Mouse (Mus musculus) right cerebral cortex, postnatal 4 days (tissue): ENCODE data around the gene Foxl2.

ENCODE experiments used
- DNase-seq: peaks from one replicate; pipeline ENCODE4 v3.0.0-alpha.2; 2022

Gene Foxl2

DNA sequence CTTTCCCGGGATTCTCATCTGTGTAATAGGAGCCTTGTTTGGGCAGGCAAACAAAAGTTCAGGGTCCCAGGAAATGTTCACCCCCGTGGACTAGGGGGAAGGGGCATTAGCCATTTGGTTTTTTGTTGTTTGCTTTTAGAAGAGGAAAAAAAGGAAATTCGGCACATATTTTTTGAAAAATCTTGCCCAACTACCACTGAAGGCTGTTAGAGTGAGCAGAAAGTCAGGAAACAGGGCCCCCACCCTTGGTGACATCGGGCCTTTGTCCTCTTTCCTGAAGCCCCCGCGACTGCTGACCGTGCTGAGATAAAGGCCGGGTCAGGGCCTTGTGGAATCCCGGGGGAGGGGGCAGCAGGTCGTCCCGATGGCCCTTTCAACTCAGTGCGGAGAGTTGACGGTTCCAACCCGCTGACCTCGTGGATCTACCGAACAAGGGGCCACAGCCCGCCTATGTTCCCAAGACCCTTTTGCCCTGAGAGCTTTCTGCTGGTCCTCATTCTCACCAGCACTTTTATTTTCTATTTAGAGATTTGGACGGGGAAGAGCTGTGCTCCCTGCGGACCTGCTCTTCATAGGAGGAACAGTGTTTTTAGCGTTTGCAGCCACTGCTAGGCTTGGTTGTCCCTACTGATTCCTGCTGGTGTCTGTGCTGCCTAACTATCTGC lies 7.5 kb downstream of the Foxl2 start:
- DNase-seq = no peak

DNA sequence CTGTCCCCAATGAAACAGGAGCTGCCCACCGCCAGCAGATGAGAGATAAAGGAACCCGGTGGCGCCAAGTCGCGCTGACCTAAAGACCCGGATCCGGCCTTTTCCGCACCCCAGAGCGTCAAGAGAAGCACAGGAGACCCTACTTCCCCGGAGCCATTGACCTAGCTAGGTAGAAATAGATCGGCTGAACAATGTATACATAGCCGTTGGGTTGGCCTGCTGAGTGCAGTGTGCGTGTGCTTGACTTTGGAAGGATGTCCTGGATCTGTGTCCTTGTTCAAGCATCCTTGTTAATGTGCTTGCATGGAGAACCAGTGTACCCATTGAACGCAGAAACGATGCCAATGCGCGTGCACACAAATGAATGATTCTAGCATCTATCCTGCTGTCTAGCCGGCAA lies 8.6 kb downstream of the Foxl2 start:
- DNase-seq = no peak

DNA sequence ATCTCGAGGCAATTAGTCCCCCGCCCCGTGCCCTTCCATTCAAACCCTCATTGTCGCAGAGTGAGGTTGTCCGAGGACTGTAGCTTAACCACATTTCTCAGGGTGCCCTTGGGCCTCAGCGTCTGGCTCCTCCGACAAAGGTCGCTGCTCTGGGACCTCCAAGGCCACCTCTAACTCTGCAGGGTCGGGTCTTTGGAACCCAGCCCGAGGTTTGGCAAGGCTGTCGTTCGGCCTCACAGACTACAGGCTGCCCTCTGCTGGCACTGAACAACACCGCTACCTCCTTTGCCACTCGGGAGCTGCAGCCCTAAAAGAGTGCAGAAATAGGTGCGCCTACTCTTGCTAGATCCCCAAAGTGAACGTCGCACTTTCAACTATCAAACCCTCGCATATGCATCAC lies 10.0 kb downstream of the Foxl2 start:
- peak; percentile 60 for DNase-seq

DNA sequence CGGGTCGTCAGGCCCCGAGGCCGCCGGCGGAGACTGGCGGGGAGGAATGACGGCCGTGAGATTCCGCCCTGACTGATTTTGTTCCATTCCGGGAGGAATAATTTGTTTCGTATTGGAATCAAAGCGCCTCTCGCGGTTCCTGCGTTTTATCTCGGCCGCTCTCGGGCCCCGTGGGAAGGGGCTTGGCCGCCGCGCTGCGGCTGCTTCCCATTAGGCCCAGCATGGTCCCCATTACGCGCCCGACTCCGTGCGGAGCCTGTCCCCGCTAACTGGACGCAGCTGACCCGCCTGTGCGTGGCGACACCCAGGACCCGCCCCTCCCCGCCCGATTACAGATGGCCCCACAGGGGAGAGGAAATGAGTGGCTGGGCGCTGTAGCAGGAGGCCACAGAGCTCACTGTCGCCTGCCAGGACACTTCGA lies 18.0 kb downstream of the Foxl2 start:
- no peak for DNase-seq

DNA sequence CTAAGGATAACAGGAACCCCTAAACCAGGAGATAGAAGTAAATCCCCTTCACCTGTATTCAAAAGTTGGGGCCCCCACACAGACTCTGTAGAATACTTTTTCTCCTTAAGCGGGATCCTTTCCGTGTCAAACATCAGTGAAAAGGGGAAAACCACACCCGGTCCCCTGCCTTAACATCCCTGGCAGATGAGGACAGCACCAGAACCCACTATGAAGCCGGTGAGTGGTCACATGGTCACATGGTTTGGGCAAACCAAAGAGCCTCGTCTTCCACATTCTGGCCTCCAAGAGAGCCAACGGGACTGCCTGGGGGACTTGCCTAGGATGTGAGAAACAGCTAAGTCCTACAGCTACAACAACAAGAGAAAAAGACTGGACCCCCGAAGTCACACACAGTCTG lies 18.5 kb downstream of the Foxl2 start:
- no peak for DNase-seq

DNA sequence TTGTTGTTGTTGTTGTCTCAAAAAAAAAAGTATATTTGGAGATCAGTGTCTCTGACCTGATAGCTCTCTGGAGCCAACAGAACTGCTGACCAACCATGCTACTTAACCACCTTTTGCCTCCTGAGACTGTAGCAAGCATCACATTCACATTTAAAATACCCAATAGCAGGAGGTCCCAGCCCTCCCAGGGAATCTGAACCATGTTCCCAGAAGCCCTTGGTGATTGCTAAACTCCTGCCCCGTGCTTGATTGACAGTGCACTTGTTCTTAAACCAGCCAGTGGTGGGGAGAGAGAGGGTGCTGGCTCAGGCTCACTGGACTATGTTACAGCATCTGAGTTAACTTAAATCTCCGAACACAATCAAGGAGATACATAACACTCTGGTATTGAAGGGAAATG lies 19.8 kb downstream of the Foxl2 start:
- no peak for DNase-seq

DNA sequence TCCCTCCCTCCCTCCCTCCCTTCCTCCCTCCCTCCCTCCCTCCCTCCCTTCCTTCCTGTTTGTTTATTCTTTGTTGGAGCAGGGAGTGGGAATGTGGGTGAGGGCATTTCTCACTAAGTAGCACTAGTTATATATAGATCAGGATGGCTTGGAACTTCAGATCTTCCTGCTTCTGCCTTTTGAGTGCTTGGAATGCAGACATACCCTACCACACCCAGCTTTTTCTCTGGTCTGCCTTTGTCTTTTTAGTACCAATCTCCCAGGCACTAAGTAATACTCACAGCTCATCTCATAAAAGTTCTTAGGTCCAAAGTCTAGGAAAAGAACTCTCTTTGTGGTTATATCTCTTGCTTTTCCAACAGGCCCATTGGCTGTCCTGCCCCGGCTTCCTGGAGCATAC lies 21.0 kb downstream of the Foxl2 start:
- no peak for DNase-seq

DNA sequence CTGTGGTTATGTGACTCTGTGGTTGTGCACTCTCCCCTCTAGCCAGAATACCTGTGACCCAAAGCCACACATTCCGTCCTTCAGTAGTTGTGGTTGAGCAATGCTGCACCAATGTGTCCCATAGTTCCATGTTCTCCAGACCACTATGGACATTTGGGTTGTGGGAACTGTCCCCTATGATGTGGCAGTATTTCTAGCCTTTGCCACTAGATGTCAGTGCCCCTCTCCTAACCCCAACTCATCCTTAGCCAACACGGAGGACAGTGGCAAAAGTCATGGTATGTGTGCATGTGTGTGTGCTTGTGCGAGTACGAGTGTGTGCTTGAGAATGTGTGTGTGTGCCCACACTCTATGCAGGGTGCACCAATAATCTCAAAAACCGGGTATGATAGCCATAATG lies 21.4 kb downstream of the Foxl2 start:
- no peak for DNase-seq

DNA sequence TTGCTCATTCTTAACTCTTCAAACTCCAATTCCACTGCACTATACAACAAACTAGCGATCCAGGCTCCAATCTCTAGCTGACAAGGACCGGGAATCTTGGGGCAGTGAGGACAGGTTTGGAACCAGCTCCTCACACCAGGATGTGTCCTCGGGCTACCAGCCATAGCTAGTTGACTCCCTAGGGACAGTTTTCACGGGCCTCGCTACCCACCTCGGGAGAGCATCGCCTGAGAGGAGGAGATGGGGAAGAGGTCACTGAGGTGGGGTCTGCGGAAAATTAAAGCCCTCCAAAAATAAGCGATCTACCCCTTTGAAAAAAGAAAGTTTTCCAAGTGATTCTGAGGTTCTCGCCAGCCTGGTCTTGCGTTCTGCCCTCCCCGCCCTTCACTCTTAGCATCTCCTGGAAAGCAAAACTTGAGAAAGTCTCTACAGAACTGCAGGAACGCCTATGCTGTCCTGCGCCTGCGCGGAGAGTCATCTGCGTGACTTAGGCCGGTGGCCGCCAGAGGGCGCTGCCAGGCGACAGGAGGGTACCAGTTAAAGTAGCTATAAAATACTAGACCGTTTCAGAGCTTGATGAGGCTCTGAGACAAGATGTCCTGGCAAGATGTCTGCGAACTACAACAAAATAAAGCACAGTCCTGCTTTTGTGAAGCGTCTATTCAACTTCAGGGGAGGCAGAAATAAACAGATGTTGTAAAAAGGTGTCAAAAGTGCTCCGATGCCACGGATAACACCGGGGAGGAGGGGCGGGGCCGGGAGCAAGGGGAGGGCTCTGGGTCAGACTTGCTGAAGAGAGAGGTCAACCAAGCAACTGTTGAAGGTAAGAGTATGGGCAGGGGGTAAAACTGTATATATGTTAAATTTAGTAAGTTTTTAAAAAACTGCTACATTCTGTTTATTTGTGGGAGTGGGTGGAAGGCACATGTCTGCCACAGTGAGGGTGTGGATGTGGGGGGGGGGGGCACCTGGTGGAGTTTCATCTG lies 24.6 kb downstream of the Foxl2 start:
- peak; percentile 96 for DNase-seq

DNA sequence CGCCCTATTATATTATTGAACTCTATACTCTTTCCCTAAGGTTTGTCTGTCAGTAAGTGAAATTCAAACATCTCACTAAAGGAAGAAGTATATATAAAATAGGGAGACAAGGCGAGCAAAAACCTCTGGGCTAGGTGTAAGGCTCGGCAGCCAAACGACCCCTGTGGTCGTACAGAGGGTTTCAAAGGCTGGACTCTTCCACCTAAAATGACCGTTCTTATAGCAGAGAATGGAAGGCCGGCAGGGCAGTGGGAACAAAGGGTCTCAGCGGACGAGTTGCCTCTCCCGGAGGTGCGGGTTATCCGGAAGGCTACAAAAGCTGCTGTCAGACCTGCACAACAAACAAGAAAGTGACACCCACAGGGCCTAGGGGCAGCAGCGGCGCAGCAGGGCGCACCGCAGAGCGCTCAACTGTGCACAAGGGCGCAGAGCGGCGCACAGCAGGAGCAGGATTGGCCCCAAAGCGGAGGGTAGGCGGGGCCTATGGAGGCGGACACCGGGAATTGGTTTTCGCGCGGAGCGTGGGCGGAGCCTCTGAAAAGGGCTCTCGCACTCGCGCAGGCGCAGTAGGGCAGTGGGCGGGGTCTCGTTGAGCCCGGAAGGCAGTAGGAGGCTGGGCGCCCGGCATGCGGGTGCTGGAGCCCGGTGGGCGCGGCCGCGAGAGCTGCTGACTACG lies 30.9 kb downstream of the Foxl2 start, which contains the start of gene Faim:
Gene Faim, plus strand, starts transcription at position 574 of the 676 bp plus-strand sequence.
- DNase-seq = peak; percentile 100

DNA sequence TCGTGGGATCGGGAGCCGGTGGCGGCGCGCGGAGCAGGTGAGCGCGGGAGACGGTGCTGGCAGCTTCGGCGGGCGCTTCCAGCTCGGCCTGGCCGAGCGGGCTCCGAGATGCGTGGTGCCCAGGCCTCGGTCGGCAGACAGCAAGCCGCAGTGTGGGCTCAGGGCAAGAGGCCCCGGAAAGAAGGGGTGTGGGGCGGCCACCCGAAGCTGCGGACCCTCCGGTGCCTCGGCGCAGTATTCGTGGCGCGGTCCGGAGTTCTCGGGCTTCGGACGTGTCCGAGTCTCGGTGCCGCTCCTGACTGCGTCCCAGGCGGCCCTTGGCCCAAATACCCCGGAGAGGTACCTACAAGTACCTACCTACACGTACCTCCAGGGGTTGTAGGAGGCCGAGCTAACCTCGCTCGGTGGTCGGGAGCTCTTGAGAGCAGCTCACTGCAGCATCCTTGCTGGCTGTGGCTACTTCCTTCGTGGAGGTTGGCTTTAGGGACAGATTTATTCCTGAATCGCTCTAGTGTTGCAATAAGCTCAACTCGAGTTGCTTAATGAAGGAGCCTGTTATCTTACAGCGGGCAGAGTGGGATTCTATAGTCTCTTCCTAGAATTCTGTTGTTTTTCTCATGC lies 31.5 kb downstream of the Foxl2 start:
- DNase-seq = no peak

DNA sequence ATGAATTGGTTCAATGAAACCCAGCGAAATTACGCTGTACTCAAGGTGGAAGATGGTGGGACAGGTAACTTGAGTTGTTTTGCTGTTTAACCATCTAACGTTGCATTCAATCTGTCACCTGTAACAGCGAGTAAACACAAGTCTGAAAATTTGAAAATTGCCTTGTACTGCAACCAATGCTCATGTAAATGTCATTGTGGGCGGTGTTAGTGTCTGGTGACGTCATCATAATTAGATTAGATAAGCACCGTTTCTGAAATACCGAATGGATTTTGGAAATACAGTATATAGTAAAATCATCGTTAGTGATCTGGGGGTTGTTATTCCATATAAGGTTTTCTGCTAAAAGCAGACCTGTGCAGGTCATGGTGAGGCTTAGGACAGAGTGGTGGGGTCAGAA lies 32.0 kb downstream of the Foxl2 start:
- no peak for DNase-seq

DNA sequence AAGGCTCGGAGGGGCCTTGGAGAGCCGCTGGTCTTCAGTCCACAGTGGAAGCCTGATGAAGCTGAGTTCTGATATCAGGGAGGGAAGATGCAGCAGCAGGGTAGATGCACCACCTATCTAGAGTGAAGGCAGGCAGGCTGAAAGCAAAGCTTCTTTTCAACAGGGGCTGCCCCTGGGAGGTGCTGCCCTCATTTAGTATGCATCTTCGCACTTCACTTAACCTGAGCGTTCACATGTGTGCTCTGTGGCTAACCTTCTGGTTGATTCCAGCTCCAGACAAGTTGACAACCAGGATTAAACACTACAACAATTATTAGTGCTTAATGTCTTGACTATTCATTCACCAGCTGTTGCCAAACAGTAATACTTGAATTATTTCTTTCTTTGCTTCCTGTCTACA lies 39.0 kb downstream of the Foxl2 start:
- DNase-seq = no peak

DNA sequence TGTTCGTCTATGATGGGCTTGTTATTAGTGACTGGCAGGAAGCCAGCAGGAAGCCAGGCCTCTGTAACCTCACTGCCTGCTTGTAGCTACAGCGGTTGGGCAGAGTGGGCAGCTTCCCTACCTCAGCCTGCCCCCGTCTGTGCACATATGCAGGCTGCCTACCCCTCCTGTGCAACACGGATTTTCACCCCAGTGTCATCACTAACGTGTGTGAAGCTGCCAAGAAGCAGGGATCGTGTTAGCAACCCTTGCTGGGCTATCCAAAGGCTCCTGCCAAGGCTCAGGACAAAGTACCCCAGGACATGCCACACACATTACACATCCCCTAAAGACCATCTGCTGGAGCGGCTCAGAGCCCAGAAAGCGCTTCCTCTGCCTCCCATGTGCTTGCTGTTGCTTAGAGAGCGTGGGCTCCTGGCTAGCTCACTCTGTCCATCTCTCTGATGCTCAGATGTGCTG lies 44.8 kb downstream of the Foxl2 start:
- DNase-seq = no peak

DNA sequence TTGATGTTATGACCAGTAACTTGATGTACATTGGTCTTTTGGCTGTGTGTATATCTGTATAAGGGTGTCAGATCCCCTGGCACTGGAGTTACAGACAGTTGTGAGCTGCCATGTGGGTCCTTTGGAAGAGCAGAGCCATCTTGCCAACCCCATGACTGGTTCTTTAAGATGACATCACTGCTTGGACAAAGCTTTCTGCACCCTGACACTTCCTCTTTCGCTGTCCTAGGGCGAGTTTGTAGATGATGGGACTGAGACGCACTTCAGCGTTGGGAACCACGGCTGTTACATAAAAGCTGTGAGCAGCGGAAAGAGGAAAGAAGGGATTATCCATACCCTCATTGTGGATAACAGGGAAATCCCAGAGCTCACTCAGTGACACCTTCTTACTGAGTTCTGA lies 46.2 kb downstream of the Foxl2 start:
- DNase-seq = no peak
